In the genomic region with DNA sequence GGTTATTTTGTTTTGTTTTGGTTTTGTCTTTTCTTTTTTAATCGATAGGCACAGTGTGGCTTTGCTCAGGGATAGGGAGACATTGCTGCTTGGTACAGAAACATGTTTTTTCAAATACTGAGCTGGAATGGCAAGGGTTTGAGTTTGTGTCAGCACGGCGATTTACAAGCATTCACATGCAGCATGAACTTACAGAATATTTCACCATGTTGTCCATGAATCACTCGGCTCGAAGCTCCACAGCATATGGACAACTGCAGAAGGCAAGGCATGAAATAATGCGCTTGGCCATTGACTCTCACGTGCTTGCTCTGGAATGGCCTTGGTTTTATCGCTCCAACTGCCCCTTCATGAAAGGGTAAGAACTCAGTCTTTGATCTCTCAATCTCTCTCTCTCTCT, we compare ENCODE assay signal across 16 mouse cellular contexts.
"Had no signal": no experiment of that assay in that cellular context is flagged by ENCODE, and none has a peak within 500 bp of the region (broad histone marks: within the 10 kb centered on the region; RNA-seq: fewer than 3 reads in every experiment).

No protein-coding gene starts in this region.

- H3K9me3 ChIP-seq: liver, embryonic 13.5 days; lung, embryonic 15.5 days had no signal

- ATAC-seq: intestine, postnatal 0 days; midbrain, embryonic 13.5 days had no signal

- H3K4me3 ChIP-seq: left cerebral cortex, adult 2 months; limb, embryonic 13.5 days; liver, embryonic 13.5 days; lung, embryonic 15.5 days; midbrain, embryonic 13.5 days had no signal

- H3K4me1 ChIP-seq: midbrain, embryonic 13.5 days had no signal

- H3K9ac ChIP-seq: limb, embryonic 13.5 days; liver, embryonic 13.5 days; lung, embryonic 15.5 days; midbrain, embryonic 13.5 days had no signal

- H3K27ac ChIP-seq: kidney, postnatal 0 days; left cerebral cortex, adult 2 months; limb, embryonic 13.5 days; liver, embryonic 13.5 days; midbrain, embryonic 13.5 days; stomach, postnatal 0 days had no signal

- DNase-seq: kidney, adult 2 months; kidney, postnatal 25 days; layer of hippocampus, postnatal 36 days; liver, embryonic 13.5 days; lung, postnatal 14 days; lung, postnatal 4 days; thymus, adult 2 months; thymus, postnatal 14 days; thymus, postnatal 4 days had no signal

- H3K36me3 ChIP-seq: limb, embryonic 13.5 days; liver, embryonic 13.5 days; lung, embryonic 15.5 days; midbrain, embryonic 13.5 days had no signal

- H3K27me3 ChIP-seq: liver, embryonic 13.5 days; lung, embryonic 15.5 days; midbrain, embryonic 13.5 days had no signal

- H3K4me2 ChIP-seq: limb, embryonic 13.5 days; liver, embryonic 13.5 days; lung, embryonic 15.5 days; midbrain, embryonic 13.5 days had no signal
